Mouse (Mus musculus) hindbrain, postnatal 0 days (tissue): ENCODE data around the gene Osbp2. TPM values are rescaled to one million over a fixed set of nuclear protein-coding genes. Genes with fewer than 3 reads are reported as not detected.

Experiments
- ATAC-seq: fragments of 200-750 bp; cut with Nextera tagmentation; 2 replicates; pipeline ENCODE4 v1.8.0; 2017; ENCODE audit warnings: mild to moderate bottlenecking, moderate TSS enrichment, moderate library complexity
- DNase-seq: peaks from one replicate; pipeline ENCODE4 v3.0.0-alpha.2; 2015; ENCODE audit warnings: low spot score
- H3K27ac ChIP-seq: fragments of 300-500 bp; sonication (generic); 2 replicates; pipeline ENCODE4 v1.5.1; 2014; ENCODE audit warnings: mild to moderate bottlenecking
- H3K27me3 ChIP-seq: fragments of 300-500 bp; sonication (generic); 2 replicates; pipeline ENCODE4 v1.6.1; 2014; ENCODE audit warnings: low read length, mixed read lengths; ENCODE audit not compliant: insufficient read depth
- H3K36me3 ChIP-seq: fragments of 300-500 bp; sonication (generic); 2 replicates; pipeline ENCODE4 v1.6.1; 2014; ENCODE audit warnings: low read length, mixed read lengths; ENCODE audit not compliant: insufficient read depth
- H3K4me1 ChIP-seq: fragments of 300-500 bp; sonication (generic); 2 replicates; pipeline ENCODE4 v1.6.1; 2014; ENCODE audit warnings: antibody characterized with exemption, low read length, mixed read lengths; ENCODE audit not compliant: insufficient read depth
- H3K4me2 ChIP-seq: fragments of 300-500 bp; sonication (generic); 2 replicates; pipeline ENCODE4 v1.6.1; 2014; ENCODE audit warnings: low read depth, mild to moderate bottlenecking, low read length, moderate library complexity, mixed read lengths
- H3K4me3 ChIP-seq: fragments of 300-500 bp; sonication (generic); 2 replicates; pipeline ENCODE4 v1.5.1; 2014; ENCODE audit warnings: low read length
- H3K9ac ChIP-seq: fragments of 300-500 bp; sonication (generic); replicated peaks from 2 replicates; pipeline ENCODE4 v1.6.1; 2014; ENCODE audit warnings: mild to moderate bottlenecking, low read length, moderate library complexity, mixed read lengths
- H3K9me3 ChIP-seq: fragments of 300-500 bp; sonication (generic); 2 replicates; pipeline ENCODE4 v1.6.1; 2016; ENCODE audit warnings: low read length, mixed read lengths
- CTCF ChIP-seq: IDR thresholded peaks from 2 replicates; pipeline ENCODE4 v1.5.1; 2016; ENCODE audit warnings: antibody characterized with exemption, control low read depth, low read depth
- WGBS: fragments of 180-500 bp; shearing (Covaris S2); extraction: QIAGEN DNeasy Blood & Tissue Kit; methylation state at CpG from one replicate; pipeline ENCODE4 v1.1.7; 2014; 5-methylcytosine and 5-hydroxymethylcytosine counted together
- polyA plus RNA-seq: library from polyadenylated mRNA; unstranded; fragments of >200 nt; fragmentation: Nextera tagmentation; extraction: Ambion mirVana; gene quantifications from 2 replicates; pipeline ENCODE4 v1.2.1, GENCODE M21; 2015
- total RNA-seq: library from RNA; depleted of rRNA; stranded (reverse); fragments of >200 nt; gene quantifications from 2 replicates; pipeline ENCODE4 v1.2.3, GENCODE M21; 2014

Osbp2 gene
- total and polyA plus RNA-seq, 2 experiments from 2014 or later: 39.7 to 87.5 TPM

DNA sequence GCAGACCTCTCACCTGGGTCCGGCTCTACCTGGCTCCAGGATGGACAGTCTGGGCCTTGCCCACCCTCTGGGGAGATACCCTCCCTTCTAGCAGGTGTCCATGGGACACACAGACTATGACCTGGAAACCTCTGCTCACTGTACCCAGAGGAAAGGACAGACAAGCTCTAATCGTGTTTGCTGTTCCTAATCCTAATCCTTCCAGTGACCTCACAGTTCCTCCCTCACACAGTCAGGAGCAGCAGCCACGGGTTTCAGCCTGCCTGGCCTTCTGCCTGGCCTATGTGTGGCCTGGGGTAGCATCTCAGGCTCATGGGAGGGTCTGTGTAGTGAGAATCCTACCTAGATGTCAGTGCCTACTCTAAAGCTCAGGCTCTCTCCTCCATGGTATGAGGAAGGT is 140.8 kb downstream of the Osbp2 start:
- 0 out of 2 replicates have a peak, but pooled peaks cover 3% of the 10 kb centered on the region for H3K4me1 ChIP-seq
- H3K9ac ChIP-seq: no peak overlapping the region
- no peak for TF ChIP-seq CTCF
- WGBS: 66% methylated on average over 3 of the region's 3 CpGs
- no peak overlapping the region for H3K4me2 ChIP-seq
- no peaks in the 10 kb centered on the region for H3K27me3 ChIP-seq
- no peaks in the 10 kb centered on the region; the same call in 1 of the 2 replicates for H3K36me3 ChIP-seq
- no peak overlapping the region for H3K4me3 ChIP-seq
- ATAC-seq (no peak), DNase-seq (no peak)
- H3K27ac ChIP-seq: no peak overlapping the region
- no peaks in the 10 kb centered on the region for H3K9me3 ChIP-seq

DNA sequence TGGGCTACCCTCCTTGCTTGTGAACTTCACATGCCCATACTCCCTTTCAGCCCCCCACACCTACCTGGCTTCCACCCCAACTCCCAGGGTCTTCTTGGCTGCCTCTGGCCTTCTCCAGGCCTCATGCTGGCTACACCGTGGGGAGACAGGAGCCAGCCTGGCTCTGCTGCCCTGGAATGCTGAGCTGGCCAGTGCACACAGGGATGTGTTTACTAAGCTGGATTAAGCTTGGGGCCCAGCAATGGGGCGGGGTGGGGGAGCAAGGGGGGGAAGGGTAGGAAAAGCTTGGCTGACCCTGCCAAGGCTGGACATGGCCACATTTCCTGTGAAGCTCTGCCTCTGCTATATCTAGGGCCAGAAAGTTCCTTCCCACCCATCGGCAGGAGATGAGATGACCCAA is 141.7 kb downstream of the Osbp2 start:
- H3K27me3 ChIP-seq: no peaks in the 10 kb centered on the region
- ATAC-seq (no peak), DNase-seq (no peak)
- 0 out of 2 replicates have a peak, but pooled peaks cover 3% of the 10 kb centered on the region for H3K4me1 ChIP-seq
- TF ChIP-seq CTCF: no peak
- no peak overlapping the region for H3K9ac ChIP-seq
- no peak overlapping the region for H3K4me3 ChIP-seq
- no peak overlapping the region for H3K27ac ChIP-seq
- no peaks in the 10 kb centered on the region; the same call in 1 of the 2 replicates for H3K36me3 ChIP-seq
- 47% methylated on average over 3 of the region's 3 CpGs for WGBS
- no peak overlapping the region for H3K4me2 ChIP-seq
- H3K9me3 ChIP-seq: no peaks in the 10 kb centered on the region

DNA sequence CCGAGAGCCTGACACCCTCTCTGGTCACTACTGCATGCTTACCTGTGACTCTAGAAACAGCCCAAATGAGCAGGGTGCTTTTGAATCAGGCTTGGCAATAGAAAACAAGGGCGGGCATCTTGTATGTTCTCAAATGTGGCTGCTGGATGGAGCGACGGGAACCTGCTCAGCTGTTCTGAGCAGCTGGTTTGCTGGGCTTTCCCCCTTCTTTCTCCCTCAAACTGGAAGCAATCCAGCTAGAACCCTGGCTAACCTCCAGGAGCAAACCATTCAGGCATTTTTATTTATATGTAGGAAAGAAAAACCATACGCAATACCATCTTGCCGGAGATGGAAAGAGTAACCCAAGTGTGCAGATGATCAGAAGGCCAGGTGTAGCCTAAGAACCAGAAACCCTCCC is 147.0 kb downstream of the Osbp2 start:
- Histone ChIP-seq H3K27me3 (no peaks in the 10 kb centered on the region), H3K4me1 (no peaks in the 10 kb centered on the region), H3K27ac (no peak overlapping the region), H3K4me2 (no peak overlapping the region), H3K4me3 (no peak overlapping the region), H3K9me3 (no peaks in the 10 kb centered on the region), H3K36me3 (peaks cover 5% of the 10 kb centered on the region; the same call in 1 of the 2 replicates), H3K9ac (no peak overlapping the region)
- 50% methylated on average over 6 of the region's 6 CpGs for WGBS
- no peak for TF ChIP-seq CTCF
- DNase-seq: peak; percentile 45
- ATAC-seq: no peak

DNA sequence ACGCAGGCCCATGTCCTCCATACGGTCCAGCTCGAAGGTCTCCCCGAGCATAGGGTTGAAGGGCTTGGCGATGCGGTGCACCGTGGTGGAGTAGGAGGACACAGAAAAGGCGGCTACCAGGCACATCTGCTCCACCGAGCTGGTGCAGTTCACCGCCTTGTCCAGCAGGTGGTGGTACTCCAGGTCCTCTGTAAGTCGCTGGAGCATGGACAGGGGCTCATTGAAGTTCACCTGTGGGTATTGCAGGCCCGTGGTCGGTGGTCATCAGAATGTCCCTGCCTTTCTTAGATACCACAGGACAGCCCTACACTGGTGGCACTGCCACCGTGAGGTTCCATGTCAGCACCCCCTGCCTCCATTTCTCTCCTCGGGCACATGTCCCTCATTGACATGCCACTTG is 149.2 kb downstream of the Osbp2 start:
- peak; percentile 95 for TF ChIP-seq CTCF

DNA sequence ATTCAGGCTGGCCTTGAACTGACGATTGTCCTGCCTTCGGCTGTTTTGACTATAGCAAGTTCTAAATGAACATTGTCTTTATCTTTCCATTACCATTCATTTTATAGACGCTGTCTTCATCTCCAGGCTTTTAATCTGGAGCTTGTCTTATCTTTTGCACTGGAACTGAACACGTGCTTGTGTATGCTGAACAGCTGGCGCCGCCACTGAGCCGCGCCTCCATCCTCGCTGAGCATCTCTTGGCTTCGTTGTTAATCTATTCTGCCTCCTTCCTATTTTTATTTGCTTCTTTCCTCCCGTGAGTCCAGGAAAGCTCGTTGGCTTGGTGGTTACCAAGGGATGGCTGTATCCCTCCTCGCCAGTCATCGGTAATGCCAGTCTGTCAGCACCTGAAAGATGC is 153.5 kb downstream of the Osbp2 start:
- no peak overlapping the region for H3K27ac ChIP-seq
- H3K4me1 ChIP-seq: no peaks in the 10 kb centered on the region
- H3K9ac ChIP-seq: no peak overlapping the region
- ATAC-seq (no peak), DNase-seq (peak; percentile 27)
- H3K4me2 ChIP-seq: no peak overlapping the region
- WGBS: 55% methylated on average over 14 of the region's 14 CpGs
- TF ChIP-seq CTCF: peak; percentile 36
- H3K4me3 ChIP-seq: no peak overlapping the region
- H3K36me3 ChIP-seq: peaks cover 6% of the 10 kb centered on the region; the same call in 1 of the 2 replicates
- no peaks in the 10 kb centered on the region for H3K27me3 ChIP-seq
- no peaks in the 10 kb centered on the region for H3K9me3 ChIP-seq

More for the DNA sequence above, 149.2 kb downstream of the Osbp2 start:
- H3K4me3 ChIP-seq: no peak overlapping the region
- H3K27me3 ChIP-seq: no peaks in the 10 kb centered on the region
- peak; percentile 74 for DNase-seq
- WGBS: 34% methylated on average over 15 of the region's 15 CpGs
- H3K27ac ChIP-seq: no peak overlapping the region
- H3K9me3 ChIP-seq: no peaks in the 10 kb centered on the region
- ATAC-seq: peak; percentile 60; the same call in 1 of the 2 replicates
- H3K4me2 ChIP-seq: no peak overlapping the region
- H3K4me1 ChIP-seq: no peaks in the 10 kb centered on the region
- H3K9ac ChIP-seq: no peak overlapping the region
- H3K36me3 ChIP-seq: peaks cover 9% of the 10 kb centered on the region; the same call in 1 of the 2 replicates

DNA sequence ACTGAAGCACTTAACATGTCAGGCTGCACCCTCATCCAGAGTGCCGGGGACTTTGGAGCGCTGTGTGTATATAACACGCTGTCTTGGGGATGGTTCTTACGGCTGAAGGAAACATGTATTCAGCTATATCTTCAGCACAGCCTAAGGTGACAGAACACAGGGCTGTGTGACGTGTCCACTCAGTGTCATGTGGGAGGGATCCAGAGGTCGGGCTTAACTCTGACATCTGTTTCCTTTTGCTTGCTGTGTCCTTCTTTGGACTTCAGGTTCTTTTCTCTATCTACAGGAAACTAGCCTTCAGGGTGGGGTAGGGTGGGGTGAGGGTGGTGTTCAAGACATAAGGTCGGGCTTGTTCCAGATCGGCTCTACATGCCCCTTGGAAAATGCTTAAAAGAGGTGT is 156.6 kb downstream of the Osbp2 start:
- WGBS: 86% methylated on average over 8 of the region's 8 CpGs
- H3K9me3 ChIP-seq: no peaks in the 10 kb centered on the region
- H3K4me1 ChIP-seq: no peaks in the 10 kb centered on the region
- no peaks in the 10 kb centered on the region for H3K27me3 ChIP-seq
- no peak overlapping the region for H3K9ac ChIP-seq
- no peak for ATAC-seq
- no peak for TF ChIP-seq CTCF
- no peak overlapping the region for H3K27ac ChIP-seq
- DNase-seq: no peak
- no peak overlapping the region for H3K4me3 ChIP-seq
- H3K36me3 ChIP-seq: peaks cover 6% of the 10 kb centered on the region; the same call in 1 of the 2 replicates
- no peak overlapping the region for H3K4me2 ChIP-seq

DNA sequence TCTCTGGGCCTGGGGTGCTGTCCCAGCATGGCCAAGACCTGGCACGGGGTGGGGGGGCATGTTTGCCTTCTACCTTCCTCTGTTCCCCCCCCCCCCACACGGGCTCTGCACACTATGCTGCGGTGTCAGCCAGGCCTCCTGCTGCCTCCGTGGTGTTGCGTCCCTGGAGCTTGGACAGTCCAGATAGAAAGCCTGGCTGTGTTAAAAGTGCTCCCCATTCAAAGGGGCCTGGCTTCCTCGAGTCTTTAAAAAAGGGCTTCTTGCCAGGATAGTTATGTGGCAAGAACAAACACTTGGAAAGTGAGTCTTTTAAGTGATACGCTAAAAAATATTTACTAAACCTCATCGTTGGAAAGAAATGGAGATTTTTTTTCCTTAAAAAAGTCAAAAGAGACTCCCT is 159.3 kb downstream of the Osbp2 start:
- no peak for ATAC-seq

More for the DNA sequence above, 159.3 kb downstream of the Osbp2 start:
- H3K4me3 ChIP-seq: no peak overlapping the region
- WGBS: 66% methylated on average over 8 of the region's 8 CpGs
- H3K9me3 ChIP-seq: no peaks in the 10 kb centered on the region
- H3K27me3 ChIP-seq: no peaks in the 10 kb centered on the region
- no peak overlapping the region for H3K9ac ChIP-seq
- H3K4me2 ChIP-seq: no peak overlapping the region
- H3K27ac ChIP-seq: no peak overlapping the region
- no peak for TF ChIP-seq CTCF
- H3K4me1 ChIP-seq: no peaks in the 10 kb centered on the region
- DNase-seq: no peak
- H3K36me3 ChIP-seq: no peaks in the 10 kb centered on the region
